Mouse (Mus musculus) ES-E14 (cell line): ENCODE results near the gene Mllt3. TPM values are rescaled to one million over a fixed set of nuclear protein-coding genes. Genes with fewer than 3 reads are reported as not detected.

Source experiments
- DNase-seq: peaks from one replicate; pipeline ENCODE4 v3.0.0-alpha.2; 2013; ENCODE audit warnings: low read depth, low spot score
- H3K27ac ChIP-seq: 2 replicates; pipeline ENCODE4 v1.5.1; 2012; ENCODE audit warnings: low read depth, mild to moderate bottlenecking, low read length, moderate library complexity, mixed read lengths; ENCODE audit not compliant: poor library complexity, insufficient read depth, severe bottlenecking
- H3K36me3 ChIP-seq: 2 replicates; pipeline ENCODE4 v1.6.1; 2012; ENCODE audit warnings: mild to moderate bottlenecking, low read length, moderate library complexity, mixed read lengths; ENCODE audit not compliant: control insufficient read depth, poor library complexity, insufficient read depth, severe bottlenecking
- H3K4me1 ChIP-seq, 2 experiments: fragments of 150-350 bp in 1 of 2; sonication (generic) in 1 of 2; 2 replicates each; pipeline ENCODE4 v1.6.1; 2012; ENCODE audit warnings: low read length in 2 of 2, mild to moderate bottlenecking in 1 of 2, mixed read lengths in 1 of 2; ENCODE audit not compliant: control insufficient read depth in 2 of 2, insufficient read depth in 2 of 2, poor library complexity in 1 of 2
- H3K4me3 ChIP-seq, 2 experiments: fragments of 150-350 bp in 1 of 2; sonication (generic) in 1 of 2; 2 replicates each; pipeline ENCODE4 v1.5.1; 2012; ENCODE audit warnings: low read length in 2 of 2, low read depth in 1 of 2, mild to moderate bottlenecking in 1 of 2, mixed read lengths in 1 of 2; ENCODE audit not compliant: insufficient read depth in 1 of 2, poor library complexity in 1 of 2, severe bottlenecking in 1 of 2
- H3K9ac ChIP-seq: 2 replicates; pipeline ENCODE4 v1.6.1; 2012; ENCODE audit warnings: low read depth, mild to moderate bottlenecking, low read length, mixed read lengths; ENCODE audit not compliant: poor library complexity, insufficient read depth, severe bottlenecking
- H3K9me3 ChIP-seq: fragments of 150-350 bp; sonication (generic); 2 replicates; pipeline ENCODE4 v1.6.1; 2012; ENCODE audit warnings: low read depth, mild to moderate bottlenecking, low read length; ENCODE audit not compliant: control insufficient read depth, insufficient read depth
- CHD2 ChIP-seq: IDR thresholded peaks from 2 replicates; pipeline ENCODE4 v1.6.1; 2014; ENCODE audit warnings: mild to moderate bottlenecking, low read depth, low read length, inconsistent platforms
- HCFC1 ChIP-seq: IDR thresholded peaks from 2 replicates; pipeline ENCODE4 v1.6.1; 2012; ENCODE audit warnings: low read length, inconsistent platforms, borderline replicate concordance; ENCODE audit not compliant: insufficient read depth
- MAFK ChIP-seq: IDR thresholded peaks from 2 replicates; pipeline ENCODE4 v1.6.1; 2014; ENCODE audit warnings: mild to moderate bottlenecking, low read depth, low read length, inconsistent platforms; ENCODE audit not compliant: insufficient read depth
- ZC3H11A ChIP-seq: IDR thresholded peaks from 2 replicates; pipeline ENCODE4 v1.6.1; 2012; ENCODE audit warnings: low read depth, mild to moderate bottlenecking, inconsistent platforms, low read length, borderline replicate concordance
- ZNF384 ChIP-seq: IDR thresholded peaks from 2 replicates; pipeline ENCODE4 v1.6.1; 2012; ENCODE audit warnings: low read depth, low read length, inconsistent platforms
- in situ Hi-C, 2 experiments: fragments of 600-800 bp; cut with MboI; formaldehyde crosslinking; loops; one replicate each; pipeline ENCODE4 v1.15.1; 2025; ENCODE audit warnings: low sequenced_read_pairs in 2 of 2, inconsistent platforms in 1 of 2; ENCODE audit not compliant: unreplicated experiment in 2 of 2
- total RNA-seq: library from RNA; depleted of rRNA; stranded (reverse); fragments of 300-350 nt; gene quantifications from 2 replicates; pipeline ENCODE4 v1.2.3, GENCODE M21; 2012

Gene Mllt3
- total RNA-seq, 1 experiment: 11.1 TPM

DNA sequence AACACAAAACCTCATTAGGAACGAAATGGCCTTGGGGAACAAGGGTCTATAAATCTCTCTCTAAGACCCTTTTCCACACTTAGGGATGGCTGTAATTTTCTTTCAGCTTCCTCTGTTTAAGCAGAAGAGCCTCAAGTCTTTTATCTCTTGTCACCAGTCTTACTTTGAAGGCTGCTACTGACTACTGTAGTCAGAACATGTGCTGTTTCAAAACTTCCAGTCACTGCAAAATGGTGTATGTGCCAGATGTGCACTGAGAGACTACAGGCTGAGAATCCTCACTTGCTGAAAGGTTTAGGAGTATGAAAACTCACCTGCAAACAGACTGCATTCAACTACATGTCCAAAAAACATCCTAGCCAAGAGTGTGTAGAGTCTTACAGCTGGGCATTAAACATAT is 232.9 kb downstream of the Mllt3 start:
- H3K36me3 ChIP-seq: no peaks in the 10 kb centered on the region
- in situ Hi-C loops: no loop called here
- no peak overlapping the region for H3K9ac ChIP-seq
- no peak for DNase-seq
- TF ChIP-seq ZNF384 (no peak), HCFC1 (no peak), ZC3H11A (no peak), MAFK (no peak), CHD2 (no peak)
- no peaks in the 10 kb centered on the region for H3K9me3 ChIP-seq
- H3K4me3 ChIP-seq: no peak overlapping the region
- H3K4me1 ChIP-seq: no peaks in the 10 kb centered on the region
- no peak overlapping the region for H3K27ac ChIP-seq

DNA sequence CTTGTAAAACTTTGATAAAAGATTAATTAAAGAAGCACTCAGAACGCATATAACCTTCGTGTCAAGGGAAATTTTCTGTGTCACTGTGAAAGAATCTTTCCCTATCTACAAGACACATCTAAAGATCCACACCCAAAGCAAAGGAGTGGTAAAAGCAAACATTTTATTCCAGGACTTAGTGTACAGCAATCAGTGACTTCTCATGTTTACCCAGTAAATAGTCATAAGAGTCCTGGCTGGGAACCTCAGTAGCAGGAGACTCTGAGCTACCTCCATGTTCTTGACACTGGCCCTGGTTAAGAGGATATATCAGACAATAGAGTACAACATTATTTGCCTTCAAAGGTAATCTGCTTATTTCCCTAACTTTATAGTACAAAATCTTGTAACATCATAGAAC is 233.7 kb downstream of the Mllt3 start:
- Histone ChIP-seq H3K4me1 (no peaks in the 10 kb centered on the region), H3K9ac (no peak overlapping the region), H3K4me3 (no peak overlapping the region), H3K36me3 (no peaks in the 10 kb centered on the region), H3K9me3 (no peaks in the 10 kb centered on the region), H3K27ac (no peak overlapping the region)
- DNase-seq: no peak
- TF ChIP-seq ZC3H11A (no peak), ZNF384 (no peak), HCFC1 (no peak), MAFK (no peak), CHD2 (no peak)
- in situ Hi-C loops: no loop called here

DNA sequence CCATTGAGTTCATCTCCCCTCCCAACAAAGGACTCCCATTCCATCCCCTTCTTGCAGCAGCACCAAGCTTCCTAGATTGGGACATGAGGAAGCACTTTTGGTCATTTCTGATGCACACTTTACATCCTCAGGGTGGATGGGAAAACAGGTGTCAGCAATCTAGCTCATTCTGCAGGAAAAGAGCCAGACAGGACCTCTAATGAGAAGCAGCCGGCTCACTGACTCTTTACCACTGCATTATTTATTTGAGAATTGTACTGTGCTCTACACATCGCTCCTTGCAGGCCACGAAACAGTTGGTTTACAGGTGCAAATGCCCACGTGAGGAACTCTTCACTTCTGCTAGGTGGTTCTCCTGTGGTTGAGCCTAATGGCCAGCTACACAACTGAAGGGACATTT is 237.9 kb downstream of the Mllt3 start:
- in situ Hi-C loops: no loop called here
- no peak for DNase-seq

DNA sequence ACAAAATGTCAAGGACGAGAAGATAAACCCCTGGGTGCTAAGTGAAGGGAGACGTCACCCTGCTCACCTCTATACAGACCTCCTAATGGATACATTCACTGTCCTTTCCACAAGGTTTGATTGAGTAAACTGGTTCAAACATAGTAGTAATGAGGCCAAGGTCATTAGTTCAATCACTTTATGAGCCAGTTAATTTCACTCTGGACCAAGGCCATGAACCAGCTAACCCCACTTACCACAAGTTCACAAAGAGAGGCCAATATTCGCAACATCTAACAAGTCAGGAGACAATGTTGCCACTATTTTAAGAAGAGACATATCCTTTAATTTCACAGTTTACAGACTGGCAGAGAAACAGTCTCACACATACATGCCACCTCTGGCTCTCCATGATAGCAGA is 238.9 kb downstream of the Mllt3 start:
- in situ Hi-C loops: no loop called here
- no peak overlapping the region for H3K4me3 ChIP-seq
- no peak overlapping the region for H3K9ac ChIP-seq
- H3K9me3 ChIP-seq: no peaks in the 10 kb centered on the region
- no peak for DNase-seq
- no peaks in the 10 kb centered on the region for H3K36me3 ChIP-seq
- TF ChIP-seq HCFC1 (no peak), ZNF384 (no peak), MAFK (no peak), CHD2 (no peak), ZC3H11A (no peak)
- no peaks in the 10 kb centered on the region for H3K4me1 ChIP-seq
- no peak overlapping the region for H3K27ac ChIP-seq

More for the DNA sequence above, 237.9 kb downstream of the Mllt3 start:
- TF ChIP-seq ZC3H11A (no peak), ZNF384 (no peak), CHD2 (no peak), HCFC1 (no peak), MAFK (no peak)
- Histone ChIP-seq H3K4me1 (no peaks in the 10 kb centered on the region), H3K9me3 (no peaks in the 10 kb centered on the region), H3K9ac (no peak overlapping the region), H3K4me3 (no peak overlapping the region), H3K27ac (no peak overlapping the region), H3K36me3 (no peaks in the 10 kb centered on the region)

DNA sequence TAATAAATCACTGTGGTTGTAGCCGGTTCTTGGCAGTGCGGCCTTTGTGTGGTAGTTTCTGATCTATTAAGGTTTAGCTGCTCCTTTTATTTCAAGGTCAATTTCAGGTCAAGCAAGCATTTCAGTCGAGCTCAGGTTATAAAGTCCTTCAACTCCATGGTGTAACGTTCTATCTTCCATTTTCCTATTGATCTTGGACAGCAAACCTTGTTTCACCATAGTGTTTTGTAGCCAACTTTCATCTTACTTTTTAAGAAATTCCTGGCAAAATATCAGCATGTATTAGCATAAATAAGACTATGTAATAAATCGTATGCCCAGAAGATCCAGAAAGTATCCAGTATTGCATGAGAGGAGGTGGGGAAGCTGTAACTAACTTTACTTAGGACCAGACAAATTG is 240.7 kb downstream of the Mllt3 start:
- in situ Hi-C loops: no loop called here
- Histone ChIP-seq H3K27ac (no peak overlapping the region), H3K9ac (no peak overlapping the region), H3K36me3 (no peaks in the 10 kb centered on the region), H3K9me3 (no peaks in the 10 kb centered on the region), H3K4me3 (no peak overlapping the region), H3K4me1 (no peaks in the 10 kb centered on the region)
- TF ChIP-seq MAFK: no peak
- no peak for TF ChIP-seq CHD2
- TF ChIP-seq ZC3H11A: no peak
- TF ChIP-seq ZNF384: no peak
- TF ChIP-seq HCFC1: no peak
- no peak for DNase-seq
